28 mouse cellular contexts compared by ENCODE assay signal in the genomic region with DNA sequence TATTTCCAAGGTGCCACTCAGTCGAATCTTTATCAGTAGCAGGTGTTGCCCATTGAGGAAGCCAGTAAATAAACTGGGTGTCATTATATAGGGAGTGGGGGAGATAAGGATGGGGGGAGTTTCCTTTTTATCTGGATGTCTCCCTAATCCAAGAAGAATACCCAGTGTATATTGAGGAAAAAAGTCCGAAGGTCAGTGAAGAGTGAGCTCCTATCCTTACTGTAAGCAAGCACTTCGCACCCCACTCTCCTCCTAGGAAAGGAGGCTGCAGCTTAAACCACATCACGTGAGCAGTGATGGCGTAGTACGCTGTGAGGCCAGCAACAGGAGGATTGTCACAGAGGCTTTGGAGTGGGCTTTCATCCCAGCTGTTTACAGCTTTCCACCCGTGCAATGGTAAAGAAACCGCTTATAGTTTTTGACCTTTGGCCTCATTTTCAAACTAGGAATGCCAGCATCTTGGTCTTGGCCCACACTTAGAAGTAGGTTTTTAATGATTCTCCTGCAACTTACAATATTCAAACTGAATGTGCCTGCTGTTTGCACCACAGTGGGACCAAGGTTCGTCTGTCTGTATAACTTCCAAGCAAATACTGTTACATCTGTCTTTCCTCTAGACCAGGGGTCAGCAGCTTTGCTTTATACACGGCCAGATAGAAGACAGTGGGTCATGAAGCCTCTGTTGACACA. TPM values are rescaled to one million over a fixed set of nuclear protein-coding genes. Genes with fewer than 3 reads are reported as not detected.
A peak's percentile ranks its signal among the peaks of the same experiment; 100 is the strongest.
DNase-seq lines count a peak whose midpoint lies in the region; ATAC-seq and TF ChIP-seq lines count a peak whose summit lies in the region.
"Had no signal": no experiment of that assay in that cellular context is flagged by ENCODE, and none has a peak within 500 bp of the region (broad histone marks: within the 10 kb centered on the region; RNA-seq: fewer than 3 reads in every experiment).

No protein-coding gene starts in this region.

- no peak for ATAC-seq in kidney, embryonic 14.5 days (ENCODE audit: low FRiP score, low TSS enrichment)
- ATAC-seq in intestine, embryonic 15.5 days: peak; percentile 92
- ATAC-seq in intestine, postnatal 0 days: peak; percentile 92
- ATAC-seq in forebrain, embryonic 11.5 days (replicated peaks; ENCODE audit: low FRiP score): no peak
- ATAC-seq: CD4-positive, CD25-positive, alpha-beta regulatory T cell, adult 4 months; forebrain, embryonic 13.5 days; forebrain, embryonic 16.5 days had no signal

- no peak overlapping the region; the same call in 1 of the 2 replicates for H3K27ac ChIP-seq in kidney, adult 2 months (ENCODE audit: insufficient read depth, low read depth, low read length)
- no peak overlapping the region for H3K27ac ChIP-seq in kidney, embryonic 14.5 days (ENCODE audit: low read depth, low read length)
- no peak overlapping the region; the same call in 1 of the 2 replicates for H3K27ac ChIP-seq in intestine, embryonic 15.5 days
- H3K27ac ChIP-seq in intestine, postnatal 0 days (ENCODE audit: low read depth, low read length): no peak overlapping the region
- H3K27ac ChIP-seq in forebrain, embryonic 11.5 days (ENCODE audit: low read depth, low read length): no peak overlapping the region
- H3K27ac ChIP-seq: embryonic facial prominence, embryonic 10.5 days; embryonic facial prominence, embryonic 13.5 days; forebrain, embryonic 13.5 days; gastrocnemius, adult 2 months; heart, embryonic 13.5 days; hindbrain, embryonic 14.5 days had no signal

- no peak overlapping the region for H3K4me2 ChIP-seq in kidney, embryonic 14.5 days (replicated peaks; ENCODE audit: low read depth, low read length)
- no peak overlapping the region for H3K4me2 ChIP-seq in intestine, embryonic 15.5 days (replicated peaks)
- no peak overlapping the region for H3K4me2 ChIP-seq in intestine, postnatal 0 days (replicated peaks; ENCODE audit: low read depth)
- no peak overlapping the region for H3K4me2 ChIP-seq in forebrain, embryonic 11.5 days (ENCODE audit: low read depth, low read length, severe bottlenecking)
- H3K4me2 ChIP-seq: embryonic facial prominence, embryonic 13.5 days; forebrain, embryonic 13.5 days; heart, embryonic 13.5 days; hindbrain, embryonic 14.5 days had no signal

- TF ChIP-seq CTCF in kidney, adult 2 months (conservative IDR thresholded peaks at IDR 0.05; ENCODE audit: insufficient read depth, insufficient read length, low read depth, low read length): no peak
- no peak for TF ChIP-seq CTCF in intestine, postnatal 0 days (IDR thresholded peaks at IDR 0.05; ENCODE audit: low read depth)

- TF ChIP-seq POLR2A in kidney, adult 2 months (IDR thresholded peaks at IDR 0.05; ENCODE audit: low read depth, low read length): no peak

- H3K9me3 ChIP-seq in kidney, embryonic 14.5 days (ENCODE audit: control insufficient read depth, low read length): no peaks in the 10 kb centered on the region
- H3K9me3 ChIP-seq in intestine, embryonic 15.5 days: no peaks in the 10 kb centered on the region
- no peaks in the 10 kb centered on the region for H3K9me3 ChIP-seq in intestine, postnatal 0 days (ENCODE audit: control insufficient read depth)
- H3K9me3 ChIP-seq in forebrain, embryonic 11.5 days (ENCODE audit: control insufficient read depth, low read length): no peaks in the 10 kb centered on the region
- H3K9me3 ChIP-seq: embryonic facial prominence, embryonic 10.5 days; embryonic facial prominence, embryonic 13.5 days; forebrain, embryonic 13.5 days; heart, embryonic 13.5 days had no signal

- peak; percentile 57 for DNase-seq in kidney, adult 2 months
- no peak for DNase-seq in kidney, postnatal 10 days
- DNase-seq in kidney, postnatal 14 days: peak; percentile 29
- DNase-seq in frontal cortex, postnatal 25 days (ENCODE audit: low spot score in 2 of 2): no peak
- DNase-seq in forebrain, embryonic 11.5 days (ENCODE audit: low spot score): no peak
- DNase-seq: adrenal gland, adult 8-10 months; adrenal gland, postnatal 25 days; cerebellum, adult 11-12 months; cerebellum, adult 8-10 months; cerebellum, postnatal 10 days; cerebellum, postnatal 36 days; embryo, embryonic 11 days; gastrocnemius, adult 2 months; gastrocnemius, postnatal 14 days; heart, adult 18-20 months; heart, postnatal 14 days; heart, postnatal 4 days had no signal

- H3K4me3 ChIP-seq in kidney, adult 2 months (ENCODE audit: insufficient read depth, low read depth, low read length): no peak overlapping the region
- H3K4me3 ChIP-seq in kidney, embryonic 14.5 days (ENCODE audit: low read length): no peak overlapping the region
- no peak overlapping the region for H3K4me3 ChIP-seq in intestine, embryonic 15.5 days (replicated peaks)
- no peak overlapping the region for H3K4me3 ChIP-seq in intestine, postnatal 0 days (ENCODE audit: low read depth, low read length)
- no peak overlapping the region for H3K4me3 ChIP-seq in forebrain, embryonic 11.5 days (ENCODE audit: low read depth, low read length)
- H3K4me3 ChIP-seq: embryonic facial prominence, embryonic 10.5 days; embryonic facial prominence, embryonic 13.5 days; erythroblast, embryonic 14.5 days; forebrain, embryonic 13.5 days; gastrocnemius, adult 2 months; heart, embryonic 13.5 days had no signal

- H3K9ac ChIP-seq in kidney, embryonic 14.5 days (ENCODE audit: low read depth, low read length): no peak overlapping the region
- no peak overlapping the region for H3K9ac ChIP-seq in intestine, embryonic 15.5 days
- H3K9ac ChIP-seq in intestine, postnatal 0 days (ENCODE audit: low read depth, low read length): no peak overlapping the region
- H3K9ac ChIP-seq in forebrain, embryonic 11.5 days (ENCODE audit: low read length): no peak overlapping the region
- H3K9ac ChIP-seq: embryonic facial prominence, embryonic 13.5 days; forebrain, embryonic 13.5 days; heart, embryonic 13.5 days; hindbrain, embryonic 14.5 days had no signal

- H3K27me3 ChIP-seq in kidney, adult 2 months (replicated peaks; ENCODE audit: control insufficient read depth, insufficient read depth, low read length): no peaks in the 10 kb centered on the region
- H3K27me3 ChIP-seq in kidney, embryonic 14.5 days (ENCODE audit: control insufficient read depth, insufficient read depth, low read length): no peaks in the 10 kb centered on the region
- no peaks in the 10 kb centered on the region for H3K27me3 ChIP-seq in intestine, embryonic 15.5 days (replicated peaks)
- no peaks in the 10 kb centered on the region for H3K27me3 ChIP-seq in intestine, postnatal 0 days (replicated peaks; ENCODE audit: control insufficient read depth, insufficient read depth, low read length)
- no peaks in the 10 kb centered on the region for H3K27me3 ChIP-seq in forebrain, embryonic 11.5 days (ENCODE audit: control insufficient read depth, insufficient read depth, low read length)
- H3K27me3 ChIP-seq: embryonic facial prominence, embryonic 13.5 days; forebrain, embryonic 13.5 days; heart, embryonic 13.5 days had no signal

- H3K4me1 ChIP-seq in kidney, adult 2 months (ENCODE audit: control insufficient read depth, insufficient read depth, low read length): peaks cover 19% of the 10 kb centered on the region
- H3K4me1 ChIP-seq in kidney, embryonic 14.5 days (ENCODE audit: control insufficient read depth, insufficient read depth, low read length): no peaks in the 10 kb centered on the region; the same call in 1 of the 2 replicates
- no peaks in the 10 kb centered on the region for H3K4me1 ChIP-seq in intestine, embryonic 15.5 days (replicated peaks)
- no peaks in the 10 kb centered on the region; the same call in 1 of the 2 replicates for H3K4me1 ChIP-seq in intestine, postnatal 0 days (replicated peaks; ENCODE audit: control insufficient read depth, insufficient read depth, low read length)
- H3K4me1 ChIP-seq in forebrain, embryonic 11.5 days (replicated peaks; ENCODE audit: control insufficient read depth, insufficient read depth, low read length): no peaks in the 10 kb centered on the region
- H3K4me1 ChIP-seq: embryonic facial prominence, embryonic 13.5 days; forebrain, embryonic 13.5 days had no signal

- H3K36me3 ChIP-seq in kidney, adult 2 months (ENCODE audit: control insufficient read depth, insufficient read depth, low read length): no peaks in the 10 kb centered on the region
- H3K36me3 ChIP-seq in kidney, embryonic 14.5 days (ENCODE audit: control insufficient read depth, insufficient read depth, low read length): no peaks in the 10 kb centered on the region
- no peaks in the 10 kb centered on the region for H3K36me3 ChIP-seq in intestine, embryonic 15.5 days
- H3K36me3 ChIP-seq in intestine, postnatal 0 days (ENCODE audit: control insufficient read depth, insufficient read depth): no peaks in the 10 kb centered on the region
- H3K36me3 ChIP-seq in forebrain, embryonic 11.5 days (ENCODE audit: control insufficient read depth, insufficient read depth, low read length): no peaks in the 10 kb centered on the region
- H3K36me3 ChIP-seq: embryonic facial prominence, embryonic 13.5 days; heart, embryonic 13.5 days had no signal

- WGBS in kidney, adult 2 months: 60% methylated on average over 10 of the region's 10 CpGs
- 84% methylated on average over 10 of the region's 10 CpGs for WGBS in kidney, embryonic 14.5 days
- WGBS in intestine, embryonic 15.5 days: 50% methylated on average over 10 of the region's 10 CpGs
- 33% methylated on average over 10 of the region's 10 CpGs for WGBS in intestine, postnatal 0 days
- WGBS in forebrain, embryonic 11.5 days: 90% methylated on average over 10 of the region's 10 CpGs

RNA-seq across cellular contexts. Expression of a gene that starts 23.9 kb away (rescaled TPM):
- 10.9 and 11.2 TPM in 2 replicates for polyA plus RNA-seq in kidney, adult 2 months (2012; rRNA removed)
- polyA plus RNA-seq in kidney, embryonic 14.5 days (2014; fragmentation: Nextera tagmentation; extraction: Ambion mirVana): 12.7 and 14.4 TPM in 2 replicates
- 6.2 and 6.6 TPM in 2 replicates for polyA plus RNA-seq in intestine, embryonic 15.5 days (2015; fragmentation: Nextera tagmentation; extraction: Ambion mirVana)
- polyA plus RNA-seq in intestine, postnatal 0 days (2015; fragmentation: Nextera tagmentation; extraction: Ambion mirVana): 1.3 and 1.6 TPM in 2 replicates
- polyA plus RNA-seq in forebrain, embryonic 11.5 days (2014; fragmentation: Nextera tagmentation; extraction: Ambion mirVana): 21.7 and 26.1 TPM in 2 replicates

Comparison
In these comparisons a context has a peak if more than half of its experiments do, and no peak if none do; other contexts are left out.
1. DNase-seq: peak in kidney, adult 2 months (single experiment) and kidney, postnatal 14 days (single experiment); none in kidney, postnatal 10 days (single experiment), frontal cortex, postnatal 25 days (0 of 2) and forebrain, embryonic 11.5 days (single experiment).
2. ATAC-seq: peak in intestine, embryonic 15.5 days (single experiment) and intestine, postnatal 0 days (single experiment); none in kidney, embryonic 14.5 days (single experiment) and forebrain, embryonic 11.5 days (single experiment).